Mouse (Mus musculus) midbrain, embryonic 16.5 days (tissue): ENCODE results near the gene Stum. TPM values are rescaled to one million over a fixed set of nuclear protein-coding genes. Genes with fewer than 3 reads are reported as not detected.
A peak's percentile ranks its signal among the peaks of the same experiment; 100 is the strongest.

Experiments used
- ATAC-seq: fragments of 200-750 bp; cut with Nextera tagmentation; 2 replicates; pipeline ENCODE4 v1.8.0; 2017; ENCODE audit warnings: moderate TSS enrichment
- H3K27ac ChIP-seq: fragments of 300-500 bp; sonication (generic); 2 replicates; pipeline ENCODE4 v1.5.1; 2014; ENCODE audit warnings: mild to moderate bottlenecking, low read length, mixed read lengths
- H3K27me3 ChIP-seq: fragments of 300-500 bp; sonication (generic); 2 replicates; pipeline ENCODE4 v1.6.1; 2014; ENCODE audit warnings: low read depth, low read length, mixed read lengths; ENCODE audit not compliant: control insufficient read depth, insufficient read depth
- H3K36me3 ChIP-seq: fragments of 300-500 bp; sonication (generic); 2 replicates; pipeline ENCODE4 v1.6.1; 2014; ENCODE audit warnings: mild to moderate bottlenecking, low read length, moderate library complexity, mixed read lengths; ENCODE audit not compliant: control insufficient read depth, insufficient read depth
- H3K4me1 ChIP-seq: fragments of 300-500 bp; sonication (generic); 2 replicates; pipeline ENCODE4 v1.6.1; 2014; ENCODE audit warnings: mild to moderate bottlenecking, low read length, mixed read lengths; ENCODE audit not compliant: control insufficient read depth, insufficient read depth
- H3K4me2 ChIP-seq: fragments of 300-500 bp; sonication (generic); 2 replicates; pipeline ENCODE4 v1.6.1; 2014; ENCODE audit warnings: mild to moderate bottlenecking, low read length, mixed read lengths
- H3K4me3 ChIP-seq: fragments of 300-500 bp; sonication (generic); 2 replicates; pipeline ENCODE4 v1.5.1; 2014; ENCODE audit warnings: low read depth, mild to moderate bottlenecking, low read length, moderate library complexity, mixed read lengths
- H3K9ac ChIP-seq: fragments of 300-500 bp; sonication (generic); 2 replicates; pipeline ENCODE4 v1.6.1; 2014; ENCODE audit warnings: low read depth, low read length, mixed read lengths
- H3K9me3 ChIP-seq: fragments of 300-500 bp; sonication (generic); replicated peaks from 2 replicates; pipeline ENCODE4 v1.6.1; 2014; ENCODE audit warnings: mild to moderate bottlenecking, low read length, mixed read lengths; ENCODE audit not compliant: control insufficient read depth, poor library complexity, severe bottlenecking
- WGBS: fragments of 180-500 bp; shearing (Covaris S2); extraction: QIAGEN DNeasy Blood & Tissue Kit; methylation state at CpG from one replicate; pipeline ENCODE4 v1.1.7; 2014; 5-methylcytosine and 5-hydroxymethylcytosine counted together
- polyA plus RNA-seq: library from polyadenylated mRNA; unstranded; fragments of >200 nt; fragmentation: Nextera tagmentation; extraction: Ambion mirVana; gene quantifications from 2 replicates; pipeline ENCODE4 v1.2.1, GENCODE M21; 2015

Stum gene
- 7.0 and 11.5 TPM in 2 replicates for polyA plus RNA-seq

DNA sequence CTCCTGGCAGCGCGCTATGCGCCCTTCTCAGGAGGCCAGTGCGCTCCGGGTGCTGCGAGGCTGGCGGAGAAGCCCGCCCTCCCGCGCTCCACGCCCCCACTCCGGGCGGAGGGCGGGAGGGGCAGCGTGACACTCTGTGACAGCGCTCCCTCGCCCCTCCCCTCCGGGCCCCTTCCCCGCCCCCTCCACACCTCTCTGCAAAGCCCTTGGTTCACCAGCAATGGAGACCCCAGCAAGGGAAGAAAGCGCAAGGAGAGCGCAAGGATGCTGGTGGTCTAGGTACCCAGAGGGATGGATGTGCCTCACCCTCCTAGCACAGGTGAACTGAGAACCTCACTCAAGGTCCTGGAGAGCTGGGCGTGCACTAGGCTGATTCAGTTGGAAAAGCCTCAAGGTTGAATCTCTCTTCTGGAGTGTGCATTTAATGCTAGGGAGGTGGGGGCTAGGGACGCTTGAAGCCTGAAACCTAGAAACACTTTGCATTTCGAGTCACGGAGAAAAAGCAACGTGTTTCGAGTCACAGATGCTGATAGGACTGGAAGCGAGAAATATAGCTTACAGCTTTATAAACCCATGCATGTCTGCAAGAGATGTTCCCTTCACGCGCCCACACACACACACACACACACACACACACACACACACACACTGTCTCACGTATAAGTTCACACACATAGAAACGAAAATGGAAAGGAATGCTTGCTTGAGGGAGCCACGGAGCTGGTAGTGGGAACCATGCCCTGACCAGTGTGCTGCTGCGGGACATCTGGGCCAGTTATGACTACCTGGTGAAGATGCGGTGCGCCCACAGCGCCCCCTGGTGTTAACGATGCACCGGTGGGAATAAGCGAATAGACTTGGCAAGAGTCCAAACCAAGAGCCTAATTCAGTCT lies at the start of gene Stum:
Gene Stum, minus strand, starts transcription at position 106 of the 893 bp plus-strand sequence.
- Histone ChIP-seq H3K4me1 (peaks cover 17% of the 10 kb centered on the region), H3K9me3 (no peaks in the 10 kb centered on the region), H3K4me3 (peak within 1 kb of the TSS; percentile 60), H3K4me2 (peak within 1 kb of the TSS; percentile 87), H3K27ac (peak within 1 kb of the TSS; percentile 15; the same call in 1 of the 2 replicates), H3K36me3 (no peaks in the 10 kb centered on the region), H3K27me3 (peaks cover 19% of the 10 kb centered on the region), H3K9ac (peak within 1 kb of the TSS; percentile 74)
- 3% methylated on average over 38 of the region's 40 CpGs for WGBS
- peak; percentile 78 for ATAC-seq

DNA sequence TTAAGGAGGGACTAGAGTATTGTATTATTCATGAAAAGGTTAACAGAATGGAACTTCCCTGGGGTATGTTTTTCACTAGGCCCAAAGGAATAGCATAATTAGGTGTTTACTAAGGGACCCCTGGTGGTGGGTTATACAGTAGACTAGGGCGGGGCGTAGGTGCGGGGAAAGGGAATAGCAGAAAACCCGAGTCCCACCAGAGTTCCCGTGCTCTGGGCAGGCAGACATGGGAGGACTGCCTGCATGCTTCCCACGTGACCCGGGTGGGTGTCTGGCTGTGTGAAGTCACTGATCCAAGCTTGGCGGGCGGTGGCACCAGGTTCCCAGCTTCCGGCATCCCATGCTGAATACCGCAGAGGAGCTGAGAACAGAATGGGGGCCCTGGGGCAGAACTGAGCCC lies 49.4 kb upstream of the Stum start:
- Histone ChIP-seq H3K27ac (no peak overlapping the region), H3K4me1 (peaks cover 2% of the 10 kb centered on the region; the same call in 1 of the 2 replicates), H3K4me2 (no peak overlapping the region), H3K36me3 (no peaks in the 10 kb centered on the region), H3K4me3 (no peak overlapping the region), H3K9me3 (no peaks in the 10 kb centered on the region; the same call in 1 of the 2 replicates), H3K9ac (no peak overlapping the region), H3K27me3 (no peaks in the 10 kb centered on the region)
- no peak for ATAC-seq
- WGBS = 98% methylated on average over 11 of the region's 11 CpGs

DNA sequence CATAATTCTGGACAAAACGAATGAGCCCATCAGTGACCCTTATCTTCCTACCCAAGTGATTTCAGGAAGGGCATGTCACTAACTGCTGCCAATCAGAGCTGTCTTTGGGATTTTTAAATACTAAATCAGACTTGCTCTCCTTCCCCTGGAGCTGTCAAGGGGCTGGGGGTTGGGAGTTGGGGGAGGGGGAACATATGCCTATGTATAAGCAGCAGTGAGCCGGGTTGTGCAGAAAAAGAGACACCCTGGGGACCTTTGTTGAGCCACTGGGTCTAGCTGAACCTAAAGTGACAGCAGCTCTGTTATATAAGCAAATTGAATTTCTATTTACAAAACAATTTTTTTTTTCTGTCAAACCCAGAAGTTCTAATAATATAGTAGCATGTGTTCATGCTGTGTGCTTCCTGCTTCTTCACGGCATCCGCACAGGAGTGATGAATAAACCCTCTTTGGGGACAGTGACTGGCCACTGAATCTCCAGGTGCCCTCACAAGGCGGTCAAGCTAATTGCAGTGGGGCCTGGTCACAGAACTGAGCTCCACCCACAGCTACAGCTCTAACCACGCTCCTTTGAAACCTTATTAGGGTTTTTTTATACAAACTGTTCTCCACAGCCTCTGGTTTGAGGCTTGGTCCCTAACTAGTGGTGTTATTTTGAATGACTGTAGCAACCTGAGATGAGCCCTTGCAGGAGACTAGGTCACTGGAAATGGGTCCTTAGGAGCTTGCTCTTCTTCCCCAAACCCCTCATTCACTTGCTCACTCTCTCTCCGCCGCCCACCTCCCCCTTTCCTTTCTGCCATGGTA lies 47.4 kb upstream of the Stum start:
- ATAC-seq = no peak
- WGBS = 60% methylated on average over 8 of the region's 8 CpGs
- H3K9ac ChIP-seq = no peak overlapping the region

DNA sequence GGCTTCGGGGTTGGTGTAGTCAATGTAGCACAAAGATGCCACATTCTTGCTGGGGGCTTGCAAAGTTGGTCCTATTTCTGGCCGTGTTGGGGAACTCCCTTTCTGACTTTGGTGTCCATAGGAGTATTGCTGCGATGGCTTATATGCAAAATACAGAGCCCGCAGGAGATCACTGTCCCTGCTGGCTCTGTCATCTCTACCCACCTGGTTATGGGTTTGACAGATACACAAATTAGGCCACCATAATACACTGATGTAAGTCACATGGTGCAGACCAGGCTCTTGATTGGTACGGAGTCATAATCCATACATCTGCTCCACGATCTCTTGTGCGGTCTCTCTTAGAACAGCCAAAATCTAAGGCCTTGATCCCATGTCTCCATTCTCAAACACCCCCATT lies 46.5 kb upstream of the Stum start:
- H3K36me3 ChIP-seq = no peaks in the 10 kb centered on the region
- H3K4me2 ChIP-seq = no peak overlapping the region
- H3K4me3 ChIP-seq = no peak overlapping the region
- no peak overlapping the region for H3K9ac ChIP-seq
- H3K4me1 ChIP-seq = peaks cover 2% of the 10 kb centered on the region; the same call in 1 of the 2 replicates
- WGBS = 91% methylated on average over 7 of the region's 7 CpGs
- no peak overlapping the region for H3K27ac ChIP-seq
- no peaks in the 10 kb centered on the region; the same call in 1 of the 2 replicates for H3K9me3 ChIP-seq
- ATAC-seq = no peak
- H3K27me3 ChIP-seq = no peaks in the 10 kb centered on the region

More for the DNA sequence above, 47.4 kb upstream of the Stum start:
- no peaks in the 10 kb centered on the region for H3K27me3 ChIP-seq
- H3K9me3 ChIP-seq = no peaks in the 10 kb centered on the region; the same call in 1 of the 2 replicates
- no peaks in the 10 kb centered on the region for H3K36me3 ChIP-seq
- H3K4me3 ChIP-seq = no peak overlapping the region
- H3K4me2 ChIP-seq = no peak overlapping the region
- no peak overlapping the region for H3K27ac ChIP-seq
- H3K4me1 ChIP-seq = peaks cover 2% of the 10 kb centered on the region; the same call in 1 of the 2 replicates

DNA sequence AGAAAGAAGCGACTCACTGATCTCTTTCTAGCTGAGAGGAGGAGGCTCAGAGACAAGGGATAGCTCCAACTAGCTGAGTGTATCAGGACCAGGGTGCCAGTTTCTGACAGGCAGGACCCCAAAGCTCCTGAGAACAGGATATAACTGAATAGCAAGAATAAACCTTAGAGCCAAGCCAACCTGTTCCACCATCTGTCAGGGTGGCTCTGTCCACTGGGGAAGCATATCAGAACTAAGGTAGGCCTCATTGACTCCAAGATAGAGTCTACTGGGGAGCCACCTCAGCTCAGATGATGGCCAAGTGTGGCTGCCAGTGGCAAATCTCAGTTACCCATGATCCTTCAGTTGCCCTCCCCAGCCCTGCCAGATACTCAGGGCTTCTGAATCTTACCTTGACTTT lies 42.0 kb upstream of the Stum start:
- 77% methylated on average over 1 of the region's 1 CpGs for WGBS
- Histone ChIP-seq H3K9me3 (no peaks in the 10 kb centered on the region), H3K4me3 (no peak overlapping the region), H3K4me2 (no peak overlapping the region), H3K36me3 (no peaks in the 10 kb centered on the region), H3K27me3 (no peaks in the 10 kb centered on the region), H3K4me1 (peaks cover 5% of the 10 kb centered on the region; the same call in 1 of the 2 replicates), H3K9ac (no peak overlapping the region), H3K27ac (no peak overlapping the region)
- no peak for ATAC-seq

DNA sequence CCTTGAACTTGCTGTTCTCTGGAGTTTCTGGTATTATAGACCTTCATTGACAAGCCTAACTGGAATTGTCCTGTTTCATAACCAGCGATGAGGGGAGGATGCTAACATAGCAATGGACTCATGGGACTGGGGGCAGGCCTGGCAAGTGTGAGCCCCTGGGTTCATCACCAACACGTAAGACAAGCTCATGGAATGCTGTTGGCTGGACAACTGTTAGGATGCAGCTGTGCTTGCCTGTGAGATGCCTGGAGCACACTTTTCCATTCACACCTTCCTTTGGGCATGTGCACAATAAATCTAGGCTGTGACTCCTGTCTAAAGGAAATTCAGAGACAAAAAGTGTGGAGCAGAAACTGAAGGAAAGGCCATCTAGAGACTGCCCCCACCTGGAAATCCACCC lies 40.0 kb upstream of the Stum start:
- H3K27me3 ChIP-seq = no peaks in the 10 kb centered on the region
- no peak overlapping the region for H3K4me2 ChIP-seq
- H3K27ac ChIP-seq = no peak overlapping the region
- peaks cover 3% of the 10 kb centered on the region; the same call in 1 of the 2 replicates for H3K4me1 ChIP-seq
- WGBS = 92% methylated on average over 2 of the region's 2 CpGs
- no peaks in the 10 kb centered on the region for H3K9me3 ChIP-seq
- H3K9ac ChIP-seq = no peak overlapping the region
- H3K4me3 ChIP-seq = no peak overlapping the region
- no peak for ATAC-seq
- H3K36me3 ChIP-seq = no peaks in the 10 kb centered on the region

DNA sequence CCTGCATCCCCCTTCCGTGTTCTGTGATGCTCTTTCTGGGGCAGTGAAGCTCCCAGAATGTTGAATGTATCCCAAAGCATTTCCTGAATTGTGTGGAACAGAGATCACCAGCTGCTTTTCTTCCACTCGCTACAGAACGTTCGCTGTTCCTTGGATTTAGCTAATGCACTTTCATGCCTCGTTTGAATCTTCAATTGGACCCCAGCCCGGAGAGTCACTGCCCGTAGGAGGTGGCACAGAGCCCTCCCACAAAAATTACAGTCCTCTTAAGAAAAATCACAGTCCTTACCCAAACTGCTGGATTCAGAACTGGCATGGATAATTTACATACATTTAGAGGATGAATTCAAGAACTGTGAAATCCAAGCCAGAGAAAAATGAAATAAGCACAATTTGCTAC lies 36.9 kb upstream of the Stum start:
- Histone ChIP-seq H3K4me1 (peaks cover 3% of the 10 kb centered on the region; the same call in 1 of the 2 replicates), H3K4me2 (no peak overlapping the region), H3K9me3 (no peaks in the 10 kb centered on the region), H3K36me3 (no peaks in the 10 kb centered on the region), H3K4me3 (no peak overlapping the region), H3K9ac (no peak overlapping the region), H3K27ac (no peak overlapping the region), H3K27me3 (no peaks in the 10 kb centered on the region)
- ATAC-seq = no peak
- WGBS = 21% methylated on average over 7 of the region's 7 CpGs

DNA sequence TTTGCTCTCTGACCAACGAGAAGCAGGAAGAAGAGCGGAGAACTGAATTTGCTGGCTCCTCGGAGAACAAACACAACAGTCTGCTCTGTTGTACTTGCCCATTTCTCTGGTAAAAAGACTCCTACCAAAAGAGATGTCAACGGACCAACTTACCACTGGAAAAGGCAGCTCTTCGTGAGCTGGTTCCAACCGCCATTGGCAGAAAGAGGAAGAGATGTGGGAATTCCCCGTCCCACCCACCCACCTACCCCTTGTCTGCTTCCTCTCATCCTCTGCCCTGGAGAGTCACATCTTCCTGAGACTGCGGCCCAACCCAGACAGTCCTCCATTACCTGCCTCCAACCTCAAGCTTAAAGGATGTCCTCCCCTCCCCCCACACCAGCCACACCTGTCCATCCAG lies 36.2 kb upstream of the Stum start:
- Histone ChIP-seq H3K4me3 (no peak overlapping the region), H3K4me2 (no peak overlapping the region), H3K27me3 (no peaks in the 10 kb centered on the region), H3K27ac (no peak overlapping the region), H3K4me1 (peaks cover 3% of the 10 kb centered on the region; the same call in 1 of the 2 replicates), H3K9me3 (no peaks in the 10 kb centered on the region), H3K9ac (no peak overlapping the region), H3K36me3 (no peaks in the 10 kb centered on the region)
- 93% methylated on average over 8 of the region's 8 CpGs for WGBS
- no peak for ATAC-seq
